Mouse (Mus musculus): Measurements from ENCODE around the gene Wnt10a.

GRCm38 (mm10) chr1:74750683-74751082, 40.6 kb upstream of the Wnt10a start:
- no peak for TF ChIP-seq POLR2A (IDR thresholded peaks at IDR 0.05; ENCODE audit: control insufficient read depth, low read depth, low read length)
- TF ChIP-seq CTCF (IDR thresholded peaks at IDR 0.05; ENCODE audit: control insufficient read depth, insufficient read depth, insufficient replicate concordance, low read depth, low read length): no peak

All from testis, adult 2 months (tissue).